Mouse (Mus musculus) erythroblast, embryonic 14.5 days (primary cell): ENCODE measurements around the gene Gna15.

Source experiments
- GATA1 ChIP-seq: IDR thresholded peaks from 2 replicates; pipeline ENCODE4 v1.6.1; 2012; ENCODE audit warnings: low read length, inconsistent platforms, mixed read lengths
- TAL1 ChIP-seq: IDR thresholded peaks from 3 replicates; pipeline ENCODE4 v1.6.1; 2012; ENCODE audit warnings: low read length, inconsistent platforms, mixed read lengths

- TF ChIP-seq TAL1 (no peak), GATA1 (no peak)
These were observed 41.5 kb downstream of the Gna15 start, which contains the start of gene Celf5 for GRCm38 (mm10) chr10:81482533-81482889.
